Mouse (Mus musculus) G1E (cell line): ENCODE results near the gene Tmem37.

Experiments
- CTCF ChIP-seq: IDR thresholded peaks from 2 replicates; pipeline ENCODE4 v1.5.1; 2012; ENCODE audit warnings: low read depth, low read length, inconsistent platforms, mixed read lengths
- GATA2 ChIP-seq: IDR thresholded peaks from 2 replicates; pipeline ENCODE4 v1.6.1; 2012; ENCODE audit warnings: low read depth, low read length, inconsistent platforms, borderline replicate concordance

- TF ChIP-seq CTCF (no peak), GATA2 (no peak)
Measured at GRCm38 (mm10) chr1:120073519-120074306, at the start of gene Tmem37.
